Mouse (Mus musculus): Measurements from ENCODE around the gene Pde4a. TPM values are rescaled to one million over a fixed set of nuclear protein-coding genes. Genes with fewer than 3 reads are reported as not detected.

Gene Pde4a
- polyA plus RNA-seq, 1 experiment = 9.5 TPM

DNA sequence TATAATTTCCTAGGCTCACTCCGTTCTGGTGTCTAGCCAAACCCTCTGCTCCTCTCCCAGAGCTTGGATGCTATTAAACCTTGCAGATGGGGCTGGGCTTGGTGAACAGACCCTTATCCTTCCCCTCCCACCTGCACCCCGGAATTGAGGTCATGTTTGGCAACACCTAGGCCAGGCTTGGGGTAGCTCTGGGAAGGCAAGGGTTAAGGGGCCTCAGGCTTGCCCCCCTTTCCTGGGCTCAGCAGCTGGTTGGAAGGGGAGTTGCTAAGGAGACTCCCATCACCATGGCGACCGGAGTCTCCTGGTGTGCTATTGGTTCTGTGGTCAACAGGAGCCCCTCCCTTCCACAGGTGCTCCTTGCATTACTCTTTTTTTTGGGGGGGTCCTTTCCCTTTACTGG lies 32.5 kb downstream of the Pde4a start:
- Histone ChIP-seq H3K27me3 (ENCODE audit: control insufficient read depth, insufficient read depth, low read length, poor library complexity, severe bottlenecking) (no peaks in the 10 kb centered on the region), H3K36me3 (ENCODE audit: control insufficient read depth, insufficient read depth, low read length, poor library complexity, severe bottlenecking) (no peaks in the 10 kb centered on the region), H3K9me3 (replicated peaks; ENCODE audit: control insufficient read depth, insufficient read depth, low read length, poor library complexity, severe bottlenecking) (no peaks in the 10 kb centered on the region), H3K9ac (ENCODE audit: low read depth, poor library complexity, severe bottlenecking) (no peak overlapping the region), H3K4me1 (ENCODE audit: control insufficient read depth, insufficient read depth, low read length) (peaks cover 7% of the 10 kb centered on the region), H3K27ac (ENCODE audit: insufficient read depth, low read length) (no peak overlapping the region), H3K4me3 (ENCODE audit: low read depth, low read length) (no peak overlapping the region)
- TF ChIP-seq POLR2A (IDR thresholded peaks at IDR 0.05; ENCODE audit: insufficient read depth, low read length) (no peak), EP300 (IDR thresholded peaks at IDR 0.05; ENCODE audit: insufficient read depth, low read depth, low read length) (no peak), CTCF (IDR thresholded peaks at IDR 0.05; ENCODE audit: low read depth, low read length) (no peak)

DNA sequence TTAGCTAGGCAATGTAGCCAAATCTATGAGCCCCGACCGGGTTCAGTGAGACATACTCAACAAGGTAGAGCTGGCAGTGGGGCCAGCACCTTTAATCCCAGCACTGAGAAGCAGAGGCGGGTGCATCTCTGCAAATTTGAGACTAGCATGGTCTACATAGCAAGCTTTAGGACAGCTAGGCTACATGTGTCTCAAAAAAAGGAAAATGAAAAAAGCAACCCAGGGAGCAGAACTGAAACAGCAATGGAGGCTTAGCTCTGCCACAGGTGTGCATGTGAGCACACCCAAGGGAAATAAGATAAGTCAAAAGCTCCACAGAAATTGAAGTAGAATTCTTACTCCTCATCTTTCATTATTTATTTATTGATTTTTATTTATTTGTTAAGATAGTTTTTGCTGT lies 33.4 kb downstream of the Pde4a start:
- H3K9me3 ChIP-seq (replicated peaks; ENCODE audit: control insufficient read depth, insufficient read depth, low read length, poor library complexity, severe bottlenecking) = no peaks in the 10 kb centered on the region
- H3K36me3 ChIP-seq (ENCODE audit: control insufficient read depth, insufficient read depth, low read length, poor library complexity, severe bottlenecking) = no peaks in the 10 kb centered on the region
- no peak overlapping the region for H3K4me3 ChIP-seq (ENCODE audit: low read depth, low read length)
- peaks cover 7% of the 10 kb centered on the region for H3K4me1 ChIP-seq (ENCODE audit: control insufficient read depth, insufficient read depth, low read length)
- H3K27me3 ChIP-seq (ENCODE audit: control insufficient read depth, insufficient read depth, low read length, poor library complexity, severe bottlenecking) = no peaks in the 10 kb centered on the region
- TF ChIP-seq EP300 (IDR thresholded peaks at IDR 0.05; ENCODE audit: insufficient read depth, low read depth, low read length) (no peak), POLR2A (IDR thresholded peaks at IDR 0.05; ENCODE audit: insufficient read depth, low read length) (no peak), CTCF (IDR thresholded peaks at IDR 0.05; ENCODE audit: low read depth, low read length) (no peak)
- H3K9ac ChIP-seq (ENCODE audit: low read depth, poor library complexity, severe bottlenecking) = no peak overlapping the region
- no peak overlapping the region for H3K27ac ChIP-seq (ENCODE audit: insufficient read depth, low read length)

DNA sequence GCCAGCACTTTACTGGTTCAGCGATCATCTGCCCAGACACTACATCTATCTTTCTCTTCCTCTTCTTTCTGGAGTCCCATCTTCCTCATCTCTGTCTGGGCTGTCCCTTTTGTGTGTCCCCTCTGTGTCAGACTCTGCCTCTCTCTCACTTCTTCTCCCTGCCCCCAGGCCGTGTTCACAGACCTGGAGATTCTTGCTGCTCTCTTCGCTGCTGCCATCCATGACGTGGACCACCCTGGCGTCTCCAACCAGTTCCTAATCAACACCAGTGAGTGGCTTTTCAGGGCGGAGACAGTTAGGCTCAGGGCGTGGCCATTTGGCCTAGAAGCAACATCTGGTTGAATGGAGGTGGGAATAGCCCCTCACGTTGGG lies 38.6 kb downstream of the Pde4a start:
- no peaks in the 10 kb centered on the region for H3K9me3 ChIP-seq (replicated peaks; ENCODE audit: control insufficient read depth, insufficient read depth, low read length, poor library complexity, severe bottlenecking)
- TF ChIP-seq POLR2A (IDR thresholded peaks at IDR 0.05; ENCODE audit: insufficient read depth, low read length) (no peak), CTCF (IDR thresholded peaks at IDR 0.05; ENCODE audit: low read depth, low read length) (no peak), EP300 (IDR thresholded peaks at IDR 0.05; ENCODE audit: insufficient read depth, low read depth, low read length) (no peak)
- no peaks in the 10 kb centered on the region for H3K36me3 ChIP-seq (ENCODE audit: control insufficient read depth, insufficient read depth, low read length, poor library complexity, severe bottlenecking)
- no peak overlapping the region for H3K9ac ChIP-seq (ENCODE audit: low read depth, poor library complexity, severe bottlenecking)
- H3K27ac ChIP-seq (ENCODE audit: insufficient read depth, low read length) = no peak overlapping the region
- H3K4me1 ChIP-seq (ENCODE audit: control insufficient read depth, insufficient read depth, low read length) = no peaks in the 10 kb centered on the region
- peak overlapping the region; percentile 81 for H3K4me3 ChIP-seq (ENCODE audit: low read depth, low read length)
- no peaks in the 10 kb centered on the region for H3K27me3 ChIP-seq (ENCODE audit: control insufficient read depth, insufficient read depth, low read length, poor library complexity, severe bottlenecking)

DNA sequence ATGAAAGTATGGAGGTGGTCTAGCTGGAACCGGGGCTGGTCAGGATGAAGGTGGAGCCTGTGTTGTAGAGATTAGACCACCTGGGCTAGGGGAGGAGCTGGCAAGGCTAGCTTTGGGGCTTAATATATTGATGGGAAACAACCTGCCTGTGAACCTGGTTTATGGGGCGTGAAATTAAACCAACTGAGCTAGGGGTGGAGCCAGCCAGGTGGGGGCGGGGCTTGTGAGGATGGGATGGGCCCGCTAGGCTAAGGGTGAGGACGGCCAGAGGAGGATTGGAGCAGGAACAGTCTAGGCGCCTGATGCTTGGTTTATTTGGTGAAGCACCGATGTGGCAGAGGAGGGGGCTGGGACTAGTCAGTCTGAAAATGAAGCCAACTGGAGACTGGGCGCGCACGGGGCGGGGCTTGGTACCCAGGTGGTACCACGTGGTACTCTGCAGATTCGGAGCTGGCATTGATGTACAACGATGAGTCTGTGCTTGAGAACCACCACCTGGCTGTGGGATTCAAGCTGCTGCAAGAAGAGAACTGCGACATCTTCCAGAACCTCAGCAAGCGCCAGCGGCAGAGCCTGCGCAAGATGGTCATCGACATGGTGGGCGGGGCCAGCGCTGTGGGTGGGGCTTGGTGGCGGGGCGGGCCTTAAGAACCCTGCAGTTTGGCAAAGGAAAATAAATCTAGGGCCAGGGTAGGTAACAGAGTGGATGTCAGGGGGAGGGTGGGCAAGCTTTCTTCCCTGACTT lies 39.2 kb downstream of the Pde4a start:
- Histone ChIP-seq H3K27ac (ENCODE audit: insufficient read depth, low read length) (peak overlapping the region; percentile 6; the same call in 1 of the 2 replicates), H3K4me3 (ENCODE audit: low read depth, low read length) (peak overlapping the region; percentile 81), H3K9ac (ENCODE audit: low read depth, poor library complexity, severe bottlenecking) (peak overlapping the region; percentile 9; the same call in 1 of the 2 replicates), H3K27me3 (ENCODE audit: control insufficient read depth, insufficient read depth, low read length, poor library complexity, severe bottlenecking) (no peaks in the 10 kb centered on the region), H3K9me3 (replicated peaks; ENCODE audit: control insufficient read depth, insufficient read depth, low read length, poor library complexity, severe bottlenecking) (no peaks in the 10 kb centered on the region), H3K36me3 (ENCODE audit: control insufficient read depth, insufficient read depth, low read length, poor library complexity, severe bottlenecking) (no peaks in the 10 kb centered on the region), H3K4me1 (ENCODE audit: control insufficient read depth, insufficient read depth, low read length) (no peaks in the 10 kb centered on the region)
- no peak for TF ChIP-seq EP300 (IDR thresholded peaks at IDR 0.05; ENCODE audit: insufficient read depth, low read depth, low read length)
- no peak for TF ChIP-seq POLR2A (IDR thresholded peaks at IDR 0.05; ENCODE audit: insufficient read depth, low read length)
- no peak for TF ChIP-seq CTCF (IDR thresholded peaks at IDR 0.05; ENCODE audit: low read depth, low read length)

DNA sequence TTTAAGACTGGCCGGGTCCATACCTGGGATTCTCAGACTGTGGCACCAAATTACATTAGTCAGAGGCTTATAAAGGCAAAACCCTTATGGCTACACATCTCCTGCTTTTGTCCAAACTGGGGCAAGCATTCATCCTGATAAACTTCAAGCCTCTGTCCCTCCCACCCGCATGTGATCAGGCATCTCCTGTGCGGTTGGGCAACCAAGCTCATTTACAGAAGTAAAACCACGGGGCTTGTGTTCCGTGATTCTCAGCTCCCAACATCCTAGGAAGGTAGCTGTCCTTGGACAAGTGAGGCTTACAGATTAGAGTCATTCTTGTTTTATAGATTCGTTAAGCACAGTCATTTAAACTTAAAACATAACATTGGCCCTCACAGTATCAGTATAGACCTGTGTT lies 41.3 kb downstream of the Pde4a start:
- no peak for TF ChIP-seq CTCF (IDR thresholded peaks at IDR 0.05; ENCODE audit: low read depth, low read length)
- no peaks in the 10 kb centered on the region for H3K9me3 ChIP-seq (replicated peaks; ENCODE audit: control insufficient read depth, insufficient read depth, low read length, poor library complexity, severe bottlenecking)
- H3K4me1 ChIP-seq (ENCODE audit: control insufficient read depth, insufficient read depth, low read length) = no peaks in the 10 kb centered on the region
- no peak overlapping the region for H3K4me3 ChIP-seq (ENCODE audit: low read depth, low read length)
- no peaks in the 10 kb centered on the region for H3K27me3 ChIP-seq (ENCODE audit: control insufficient read depth, insufficient read depth, low read length, poor library complexity, severe bottlenecking)
- no peak overlapping the region for H3K9ac ChIP-seq (ENCODE audit: low read depth, poor library complexity, severe bottlenecking)
- no peak overlapping the region for H3K27ac ChIP-seq (ENCODE audit: insufficient read depth, low read length)
- H3K36me3 ChIP-seq (ENCODE audit: control insufficient read depth, insufficient read depth, low read length, poor library complexity, severe bottlenecking) = no peaks in the 10 kb centered on the region

DNA sequence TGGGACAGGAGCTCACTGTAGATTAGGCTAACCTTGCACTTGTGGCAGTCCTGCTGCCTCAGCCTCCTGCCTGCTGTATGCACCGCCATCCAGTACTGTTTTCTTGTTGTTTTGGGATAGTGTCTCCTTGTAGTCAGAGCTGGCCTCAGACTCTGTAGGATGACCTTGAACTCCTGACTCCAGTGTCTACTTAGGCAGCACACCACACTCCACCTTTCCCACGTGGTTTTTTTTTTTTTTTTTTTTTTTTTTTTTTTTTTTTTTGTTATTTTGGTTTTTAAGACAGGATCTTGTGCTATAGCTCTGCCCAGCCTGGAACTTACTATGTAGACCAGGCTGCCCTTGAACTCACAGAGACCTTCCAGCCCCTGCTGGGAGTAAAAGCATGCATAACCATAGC lies 43.1 kb downstream of the Pde4a start:
- TF ChIP-seq EP300 (IDR thresholded peaks at IDR 0.05; ENCODE audit: insufficient read depth, low read depth, low read length) (no peak), POLR2A (IDR thresholded peaks at IDR 0.05; ENCODE audit: insufficient read depth, low read length) (no peak), CTCF (IDR thresholded peaks at IDR 0.05; ENCODE audit: low read depth, low read length) (no peak)
- H3K27ac ChIP-seq (ENCODE audit: insufficient read depth, low read length) = 0 out of 2 replicates have a peak overlapping the region, but pooled peaks have one; percentile 18
- no peaks in the 10 kb centered on the region for H3K4me1 ChIP-seq (ENCODE audit: control insufficient read depth, insufficient read depth, low read length)

More for the DNA sequence above, 43.1 kb downstream of the Pde4a start:
- H3K36me3 ChIP-seq (ENCODE audit: control insufficient read depth, insufficient read depth, low read length, poor library complexity, severe bottlenecking) = no peaks in the 10 kb centered on the region
- H3K27me3 ChIP-seq (ENCODE audit: control insufficient read depth, insufficient read depth, low read length, poor library complexity, severe bottlenecking) = no peaks in the 10 kb centered on the region
- no peaks in the 10 kb centered on the region for H3K9me3 ChIP-seq (replicated peaks; ENCODE audit: control insufficient read depth, insufficient read depth, low read length, poor library complexity, severe bottlenecking)
- no peak overlapping the region for H3K9ac ChIP-seq (ENCODE audit: low read depth, poor library complexity, severe bottlenecking)
- H3K4me3 ChIP-seq (ENCODE audit: low read depth, low read length) = no peak overlapping the region

Measured in ES-Bruce4 (cell line).